Mouse (Mus musculus) stomach, embryonic 14.5 days (tissue): ENCODE data around the gene Bbc3. TPM values are rescaled to one million over a fixed set of nuclear protein-coding genes. Genes with fewer than 3 reads are reported as not detected.
A peak's percentile ranks its signal among the peaks of the same experiment; 100 is the strongest.

Experiments
- ATAC-seq: fragments of 200-750 bp; cut with Nextera tagmentation; 2 replicates; pipeline ENCODE4 v1.8.0; 2017; ENCODE audit warnings: low read depth, moderate TSS enrichment; ENCODE audit not compliant: insufficient number of reproducible peaks, insufficient read depth, low FRiP score
- H3K27ac ChIP-seq: fragments of 300-500 bp; sonication (generic); 2 replicates; pipeline ENCODE4 v1.5.1; 2014; ENCODE audit warnings: mild to moderate bottlenecking, low read length, moderate library complexity, mixed read lengths
- H3K27me3 ChIP-seq: fragments of 300-500 bp; sonication (generic); 2 replicates; pipeline ENCODE4 v1.6.1; 2014; ENCODE audit warnings: low read length, control low read depth, mixed read lengths; ENCODE audit not compliant: control insufficient read depth, insufficient read depth
- H3K36me3 ChIP-seq: fragments of 300-500 bp; sonication (generic); 2 replicates; pipeline ENCODE4 v1.6.1; 2014; ENCODE audit warnings: mild to moderate bottlenecking, control low read depth, low read length, moderate library complexity, mixed read lengths; ENCODE audit not compliant: control insufficient read depth, insufficient read depth
- H3K4me1 ChIP-seq: fragments of 300-500 bp; sonication (generic); 2 replicates; pipeline ENCODE4 v1.6.1; 2014; ENCODE audit warnings: low read length, control low read depth, mixed read lengths; ENCODE audit not compliant: control insufficient read depth, insufficient read depth
- H3K4me2 ChIP-seq: fragments of 300-500 bp; sonication (generic); replicated peaks from 2 replicates; pipeline ENCODE4 v1.6.1; 2014; ENCODE audit warnings: low read depth, low read length, control low read depth
- H3K4me3 ChIP-seq: fragments of 300-500 bp; sonication (generic); 2 replicates; pipeline ENCODE4 v1.5.1; 2014; ENCODE audit warnings: low read depth, low read length, control low read depth
- H3K9ac ChIP-seq: fragments of 300-500 bp; sonication (generic); replicated peaks from 2 replicates; pipeline ENCODE4 v1.6.1; 2014; ENCODE audit warnings: low read depth, mild to moderate bottlenecking, control low read depth, low read length, moderate library complexity, mixed read lengths
- H3K9me3 ChIP-seq: fragments of 300-500 bp; sonication (generic); 2 replicates; pipeline ENCODE4 v1.6.1; 2016; ENCODE audit warnings: low read depth, low read length, control low read depth; ENCODE audit not compliant: control insufficient read depth
- whole genome bisulfite sequencing: fragments of 180-500 bp; shearing (Covaris S2); extraction: QIAGEN DNeasy Blood & Tissue Kit; methylation state at CpG from one replicate; pipeline ENCODE4 v1.1.7; 2014; 5-methylcytosine and 5-hydroxymethylcytosine counted together
- polyA plus RNA-seq: library from polyadenylated mRNA; unstranded; fragments of >200 nt; fragmentation: Nextera tagmentation; extraction: Ambion mirVana; gene quantifications from 2 replicates; pipeline ENCODE4 v1.2.1, GENCODE M21; 2014

Bbc3 gene
- polyA plus RNA-seq, 1 experiment from 2014 or later: 5.2 TPM

GRCm38 (mm10) chr7:16366133-16366646 is 58.0 kb downstream of the Bbc3 start:
- Histone ChIP-seq H3K4me1 (0 out of 2 replicates have a peak, but pooled peaks cover 2% of the 10 kb centered on the region), H3K9me3 (no peaks in the 10 kb centered on the region), H3K27me3 (no peaks in the 10 kb centered on the region), H3K4me3 (no peak overlapping the region), H3K36me3 (peaks cover 74% of the 10 kb centered on the region), H3K27ac (peak overlapping the region; percentile 48; the same call in 1 of the 2 replicates), H3K4me2 (no peak overlapping the region), H3K9ac (no peak overlapping the region)
- 81% methylated on average over 10 of the region's 10 CpGs for WGBS
- ATAC-seq: no peak; the same call in 1 of the 2 replicates

- Histone ChIP-seq H3K27ac (no peak overlapping the region), H3K36me3 (peaks cover 74% of the 10 kb centered on the region), H3K4me3 (no peak overlapping the region), H3K9me3 (no peaks in the 10 kb centered on the region), H3K9ac (no peak overlapping the region), H3K4me2 (no peak overlapping the region), H3K4me1 (0 out of 2 replicates have a peak, but pooled peaks cover 2% of the 10 kb centered on the region), H3K27me3 (no peaks in the 10 kb centered on the region)
- WGBS: 78% methylated on average over 4 of the region's 4 CpGs
- no peak for ATAC-seq
Observed at GRCm38 (mm10) chr7:16366669-16367068, 58.5 kb downstream of the Bbc3 start.

Other genes starting within 250 kb of the Bbc3 start
- gene Zfp541, start 246.6 kb upstream of the Bbc3 start, polyA plus RNA-seq: 0.12 TPM in 1 of 2 replicates, not detected in the other
- gene Napa, start 209.9 kb upstream of the Bbc3 start, polyA plus RNA-seq: 188 and 213 TPM in 2 replicates
- gene Kptn, start 188.5 kb upstream of the Bbc3 start, polyA plus RNA-seq: 30.3 and 31.2 TPM in 2 replicates
- 0.35 and 0.38 TPM in 2 replicates for gene Slc8a2, start 178.6 kb upstream of the Bbc3 start, polyA plus RNA-seq
- gene Meis3, start 133.3 kb upstream of the Bbc3 start, polyA plus RNA-seq: 32.2 and 44.4 TPM in 2 replicates
- gene Dhx34, start 86.4 kb upstream of the Bbc3 start, polyA plus RNA-seq: 8.4 and 9.9 TPM in 2 replicates
- 0.14 and 0.27 TPM in 2 replicates for gene C5ar2, start 64.2 kb upstream of the Bbc3 start, polyA plus RNA-seq
- gene C5ar1, start 48.9 kb upstream of the Bbc3 start, polyA plus RNA-seq: 2.4 and 3.2 TPM in 2 replicates
- 19.0 and 19.5 TPM in 2 replicates for gene Inafm1, start 34.8 kb upstream of the Bbc3 start, polyA plus RNA-seq
- gene Ccdc9, start 21.6 kb upstream of the Bbc3 start, polyA plus RNA-seq: 20.5 and 23.4 TPM in 2 replicates
- gene Sae1, start 79.4 kb downstream of the Bbc3 start, polyA plus RNA-seq: 266 and 292 TPM in 2 replicates
- gene Zc3h4, start 92.5 kb downstream of the Bbc3 start, polyA plus RNA-seq: 16.3 and 20.6 TPM in 2 replicates
- 53.9 and 55.7 TPM in 2 replicates for gene Tmem160, start 144.4 kb downstream of the Bbc3 start, polyA plus RNA-seq
- 0.17 TPM in 1 of 2 replicates, not detected in the other for gene Npas1, start 169.3 kb downstream of the Bbc3 start, polyA plus RNA-seq